Mouse (Mus musculus): ENCODE results near the gene Ttll5. TPM values are rescaled to one million over a fixed set of nuclear protein-coding genes. Genes with fewer than 3 reads are reported as not detected.

Ttll5 gene
- total and polyA plus RNA-seq, 3 experiments: 7.4 to 18.5 TPM; not detected in 1

DNA sequence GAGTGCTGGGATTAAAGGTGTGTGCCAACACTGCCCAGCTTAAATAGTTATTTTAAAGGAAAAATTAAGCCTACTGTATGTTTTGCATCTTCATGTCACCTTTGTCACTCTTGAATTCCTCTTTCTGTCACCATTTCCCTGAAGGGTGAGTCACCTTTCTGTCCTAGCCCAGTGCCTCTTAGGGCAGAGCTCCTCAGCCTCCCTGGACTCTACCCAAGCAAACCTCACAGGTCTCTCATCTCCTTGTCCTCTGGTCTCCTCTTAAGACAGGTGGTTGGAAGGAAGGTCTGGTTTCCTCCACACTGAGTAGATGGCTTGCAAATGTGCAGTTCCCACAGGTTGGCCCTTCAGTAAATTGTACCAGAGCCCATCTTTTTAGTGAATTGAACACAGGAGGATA, 143.4 kb downstream of the Ttll5 start:
- no peak for TF ChIP-seq POLR2AphosphoS5 (IDR thresholded peaks at IDR 0.05; ENCODE audit: borderline replicate concordance, low read depth, low read length)
- no peak for TF ChIP-seq ZNF384 (IDR thresholded peaks at IDR 0.05; ENCODE audit: low read depth, low read length)
- TF ChIP-seq ZKSCAN1 (IDR thresholded peaks at IDR 0.05; ENCODE audit: low read depth, low read length): no peak
- no peak for TF ChIP-seq ELF1 (IDR thresholded peaks at IDR 0.05; ENCODE audit: low read depth, low read length)
- TF ChIP-seq CTCF (IDR thresholded peaks at IDR 0.05 in 2 of 3, conservative IDR thresholded peaks at IDR 0.05 in 1 of 3; ENCODE audit: control insufficient read depth in 1 of 3, insufficient read depth in 1 of 3, low read depth in 2 of 3, low read length in 3 of 3, poor library complexity in 1 of 3, severe bottlenecking in 1 of 3): no peak
- no peak for TF ChIP-seq ETS1 (IDR thresholded peaks at IDR 0.05; ENCODE audit: low read depth, low read length)
- TF ChIP-seq NELFE (IDR thresholded peaks at IDR 0.05; ENCODE audit: low read depth, low read length): no peak
- TF ChIP-seq RAD21 (IDR thresholded peaks at IDR 0.05; ENCODE audit: low read depth, low read length): no peak
- TF ChIP-seq SIN3A (IDR thresholded peaks at IDR 0.05; ENCODE audit: low read length): no peak
- TF ChIP-seq TBP (IDR thresholded peaks at IDR 0.05; ENCODE audit: low read depth, low read length): no peak
- no peak for TF ChIP-seq GATA1 (IDR thresholded peaks at IDR 0.05; ENCODE audit: low read depth, low read length)
- TF ChIP-seq NRF1 (IDR thresholded peaks at IDR 0.05; ENCODE audit: insufficient read depth, low read depth, low read length, poor library complexity, severe bottlenecking): no peak
- no peak for TF ChIP-seq USF2 (IDR thresholded peaks at IDR 0.05; ENCODE audit: borderline replicate concordance in 1 of 2, insufficient read depth in 1 of 2, low read depth in 1 of 2, low read length in 2 of 2)
- no peak for TF ChIP-seq HCFC1 (IDR thresholded peaks at IDR 0.05; ENCODE audit: low read depth, low read length)
- TF ChIP-seq USF1 (IDR thresholded peaks at IDR 0.05; ENCODE audit: low read depth, low read length): no peak
- TF ChIP-seq RCOR1 (IDR thresholded peaks at IDR 0.05; ENCODE audit: low read depth, low read length): no peak
- Histone ChIP-seq H3K27me3 (ENCODE audit: control insufficient read depth in 1 of 2, insufficient read depth in 2 of 2, low read length in 2 of 2) (no peaks in the 10 kb centered on the region), H3K27ac (ENCODE audit: control insufficient read depth, low read depth, low read length) (no peak overlapping the region), H3K79me2 (ENCODE audit: control insufficient read depth, insufficient read depth, low read length, poor library complexity) (no peaks in the 10 kb centered on the region), H3K4me1 (ENCODE audit: control insufficient read depth in 1 of 2, insufficient read depth in 2 of 2, low read length in 2 of 2) (peaks cover 0 to under 1% of the 10 kb centered on the region in 2 experiments; a peak in 3 of 4 replicates), H3K9me3 (replicated peaks; ENCODE audit: insufficient read depth, low read length) (no peaks in the 10 kb centered on the region), H3K36me3 (ENCODE audit: control insufficient read depth in 1 of 2, insufficient read depth in 2 of 2, low read length in 2 of 2) (peaks cover 0 to 11% of the 10 kb centered on the region in 2 experiments; a peak in 2 of 4 replicates), H3K9ac (ENCODE audit: control insufficient read depth, low read depth, low read length, poor library complexity, severe bottlenecking) (no peak overlapping the region), H3K4me3 (ENCODE audit: control insufficient read depth in 1 of 2, insufficient read depth in 1 of 2, low read depth in 2 of 2, low read length in 2 of 2) (no peak overlapping the region)
- DNase-seq (ENCODE audit: low read depth, low spot score): no peak

GRCm38 (mm10) chr12:85968409-85968808, 143.9 kb downstream of the Ttll5 start:
- Histone ChIP-seq H3K9ac (ENCODE audit: control insufficient read depth, low read depth, low read length, poor library complexity, severe bottlenecking) (no peak overlapping the region), H3K36me3 (ENCODE audit: control insufficient read depth in 1 of 2, insufficient read depth in 2 of 2, low read length in 2 of 2) (peaks cover 0 to 15% of the 10 kb centered on the region in 2 experiments; a peak in 2 of 4 replicates), H3K4me3 (ENCODE audit: control insufficient read depth in 1 of 2, insufficient read depth in 1 of 2, low read depth in 2 of 2, low read length in 2 of 2) (no peak overlapping the region), H3K9me3 (replicated peaks; ENCODE audit: insufficient read depth, low read length) (no peaks in the 10 kb centered on the region), H3K4me1 (ENCODE audit: control insufficient read depth in 1 of 2, insufficient read depth in 2 of 2, low read length in 2 of 2) (peaks cover 2 to 7% of the 10 kb centered on the region in 2 experiments), H3K79me2 (ENCODE audit: control insufficient read depth, insufficient read depth, low read length, poor library complexity) (no peaks in the 10 kb centered on the region), H3K27me3 (ENCODE audit: control insufficient read depth in 1 of 2, insufficient read depth in 2 of 2, low read length in 2 of 2) (no peaks in the 10 kb centered on the region), H3K27ac (ENCODE audit: control insufficient read depth, low read depth, low read length) (no peak overlapping the region)
- DNase-seq (ENCODE audit: low read depth, low spot score): no peak
- no peak for TF ChIP-seq E2F4 (IDR thresholded peaks at IDR 0.05; ENCODE audit: borderline replicate concordance, low read depth, low read length)
- TF ChIP-seq RCOR1 (IDR thresholded peaks at IDR 0.05; ENCODE audit: low read depth, low read length): no peak
- no peak for TF ChIP-seq ZC3H11A (IDR thresholded peaks at IDR 0.05; ENCODE audit: low read depth, low read length)
- no peak for TF ChIP-seq USF1 (IDR thresholded peaks at IDR 0.05; ENCODE audit: low read depth, low read length)
- TF ChIP-seq GABPA (IDR thresholded peaks at IDR 0.05; ENCODE audit: low read depth, low read length): no peak
- no peak for TF ChIP-seq CTCF (IDR thresholded peaks at IDR 0.05 in 2 of 3, conservative IDR thresholded peaks at IDR 0.05 in 1 of 3; ENCODE audit: control insufficient read depth in 1 of 3, insufficient read depth in 1 of 3, low read depth in 2 of 3, low read length in 3 of 3, poor library complexity in 1 of 3, severe bottlenecking in 1 of 3)
- TF ChIP-seq CHD2 (IDR thresholded peaks at IDR 0.05; ENCODE audit: low read length): no peak
- TF ChIP-seq TCF12 (IDR thresholded peaks at IDR 0.05; ENCODE audit: low read depth, low read length): no peak
- TF ChIP-seq ZMIZ1 (IDR thresholded peaks at IDR 0.05; ENCODE audit: low read depth, low read length): no peak
